Mouse (Mus musculus): ENCODE measurements at regions not wholly inside any gene's neighbourhood (a gene's known extent, or its start where the extent isn't known, plus 50 kb on each side); places are given as distances from the start of the nearest gene placed in this dataset.

DNA sequence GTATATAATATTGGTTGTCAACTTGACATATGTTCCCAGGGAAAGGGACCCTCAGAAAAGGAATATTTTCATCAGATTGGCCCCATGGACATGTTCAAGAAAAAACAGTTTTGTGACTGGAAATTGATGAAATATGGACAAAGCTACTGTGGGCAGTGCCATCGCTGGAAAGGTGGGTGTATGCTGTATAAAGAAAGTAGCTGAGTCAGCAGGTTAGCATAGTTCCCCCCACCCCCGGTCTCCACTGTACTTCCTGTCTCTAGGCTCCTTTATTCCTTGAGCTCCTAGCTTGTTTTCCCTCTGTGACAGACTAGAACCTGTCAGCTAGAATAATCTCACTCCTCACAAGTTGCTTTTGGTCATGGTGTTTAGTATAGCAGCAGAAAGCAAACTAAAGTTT lies 599.6 kb downstream of the Epm2a start:
- TF ChIP-seq CTCF (IDR thresholded peaks at IDR 0.05; ENCODE audit: low read depth) (no peak), EP300 (IDR thresholded peaks at IDR 0.05; ENCODE audit: low read depth) (no peak)
